Mouse (Mus musculus): ENCODE measurements around the gene H2afj. TPM values are rescaled to one million over a fixed set of nuclear protein-coding genes. Genes with fewer than 3 reads are reported as not detected.
A peak's percentile ranks its signal among the peaks of the same experiment; 100 is the strongest.

H2afj gene
- polyA plus RNA-seq, 1 experiment from 2014 or later, result 120 TPM

DNA sequence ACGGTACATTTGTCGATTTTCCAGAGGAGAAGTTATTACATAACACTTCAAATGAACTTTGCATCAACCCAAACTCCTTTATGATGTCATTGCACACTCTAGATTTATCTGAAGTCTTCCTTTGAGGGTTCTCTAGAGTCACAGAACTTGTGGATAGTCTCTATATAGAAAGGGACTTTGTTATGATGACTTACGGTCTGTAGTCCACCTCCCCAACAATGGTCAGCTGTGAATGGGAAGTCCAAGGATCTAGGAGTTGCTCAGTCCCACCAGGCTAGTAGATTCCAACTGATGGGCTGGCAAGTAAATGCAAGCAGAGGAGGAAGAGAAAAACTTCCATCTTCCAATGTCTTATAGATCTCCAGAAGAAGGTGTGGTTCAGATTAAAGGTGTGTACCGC, 20.6 kb downstream of the H2afj start:
- Histone ChIP-seq H3K27me3 (ENCODE audit: insufficient read depth, poor library complexity, severe bottlenecking) (no peaks in the 10 kb centered on the region), H3K36me3 (peaks cover 22% of the 10 kb centered on the region), H3K4me3 (peak overlapping the region; percentile 99), H3K27ac (peak overlapping the region; percentile 98), H3K9me3 (no peaks in the 10 kb centered on the region), H3K4me1 (replicated peaks) (peaks cover 14% of the 10 kb centered on the region)
- 33% methylated on average over 4 of the region's 4 CpGs for WGBS
- no peak for DNase-seq (ENCODE audit: low spot score)

DNA sequence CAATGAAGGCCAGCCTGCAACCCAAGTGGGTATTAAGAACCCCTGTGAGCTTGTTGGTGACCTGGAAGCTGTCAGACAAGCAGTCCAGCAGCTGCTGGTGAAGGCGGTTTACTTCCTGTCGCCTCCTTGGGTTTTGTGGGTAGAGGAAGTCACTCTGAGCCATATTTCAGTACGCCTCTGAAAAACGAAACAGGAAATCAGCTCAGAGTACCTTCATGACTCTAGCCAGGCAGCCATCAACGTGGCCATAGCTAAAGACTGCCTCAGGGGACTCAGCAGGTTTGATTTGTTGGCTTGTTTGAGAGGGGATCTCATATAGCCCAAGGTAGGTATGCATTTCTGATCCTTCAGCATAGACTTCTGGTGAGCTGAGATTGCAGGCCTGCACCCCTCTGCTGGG, 23.7 kb downstream of the H2afj start:
- 76% methylated on average over 5 of the region's 5 CpGs for WGBS
- Histone ChIP-seq H3K27ac (no peak overlapping the region), H3K4me3 (no peak overlapping the region), H3K9me3 (no peaks in the 10 kb centered on the region), H3K36me3 (no peaks in the 10 kb centered on the region), H3K27me3 (ENCODE audit: insufficient read depth, poor library complexity, severe bottlenecking) (no peaks in the 10 kb centered on the region), H3K4me1 (replicated peaks) (peaks cover 10% of the 10 kb centered on the region)
- DNase-seq (ENCODE audit: low spot score), result no peak

DNA sequence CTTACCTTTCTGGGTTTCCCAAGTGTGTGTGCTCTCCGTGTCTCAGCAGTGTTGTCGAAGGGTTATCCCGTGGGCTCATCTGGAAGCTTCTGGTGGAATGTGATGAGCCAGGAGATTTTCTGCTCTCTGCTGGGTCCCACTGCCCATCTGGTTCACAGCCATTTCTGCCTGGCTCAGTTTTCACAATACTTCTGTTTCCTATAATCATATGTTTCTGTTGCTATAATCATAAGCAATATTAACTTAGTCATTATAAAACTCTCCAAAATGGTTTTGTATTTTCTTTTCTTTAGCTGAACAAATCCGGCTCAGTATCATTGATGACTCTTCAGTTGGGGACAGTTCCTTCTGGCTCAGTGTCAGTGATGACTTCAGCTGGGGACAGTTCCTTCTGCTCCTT, 27.3 kb downstream of the H2afj start, which contains the start of gene Smco3:
Gene Smco3 (minus strand): TSS at position 101 of the 400 bp plus-strand sequence.
- no peaks in the 10 kb centered on the region for H3K27me3 ChIP-seq (ENCODE audit: insufficient read depth, poor library complexity, severe bottlenecking)
- no peak within 1 kb of the TSS for H3K27ac ChIP-seq
- WGBS, result 57% methylated on average over 4 of the region's 4 CpGs
- DNase-seq (ENCODE audit: low spot score), result no peak
- H3K4me1 ChIP-seq (replicated peaks), result no peaks in the 10 kb centered on the region
- no peaks in the 10 kb centered on the region for H3K36me3 ChIP-seq
- no peaks in the 10 kb centered on the region for H3K9me3 ChIP-seq
- H3K4me3 ChIP-seq, result no peak within 1 kb of the TSS

DNA sequence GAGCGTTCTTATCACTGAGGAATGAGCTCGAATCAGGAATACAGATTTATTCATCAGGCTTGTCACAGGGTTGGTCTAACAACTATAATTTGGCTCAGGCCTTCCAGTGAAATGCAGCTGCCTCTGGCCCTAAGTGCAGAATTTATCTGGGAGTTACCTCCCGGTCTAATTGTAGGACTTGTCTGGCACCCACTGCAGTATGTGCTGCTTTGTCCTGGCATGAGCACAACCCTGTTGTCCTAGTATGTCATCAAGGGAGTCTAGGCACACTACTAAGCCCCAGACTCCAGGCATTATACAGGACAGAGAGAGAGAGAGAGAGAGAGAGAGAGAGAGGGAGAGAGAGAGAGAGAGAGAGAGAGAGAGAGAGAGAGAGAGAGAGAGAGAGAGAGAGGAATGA, 29.3 kb downstream of the H2afj start:
- WGBS, result 84% methylated on average over 3 of the region's 3 CpGs
- Histone ChIP-seq H3K4me3 (no peak overlapping the region), H3K36me3 (no peaks in the 10 kb centered on the region), H3K27ac (no peak overlapping the region), H3K27me3 (ENCODE audit: insufficient read depth, poor library complexity, severe bottlenecking) (no peaks in the 10 kb centered on the region), H3K4me1 (replicated peaks) (no peaks in the 10 kb centered on the region), H3K9me3 (no peaks in the 10 kb centered on the region)
- no peak for DNase-seq (ENCODE audit: low spot score)

DNA sequence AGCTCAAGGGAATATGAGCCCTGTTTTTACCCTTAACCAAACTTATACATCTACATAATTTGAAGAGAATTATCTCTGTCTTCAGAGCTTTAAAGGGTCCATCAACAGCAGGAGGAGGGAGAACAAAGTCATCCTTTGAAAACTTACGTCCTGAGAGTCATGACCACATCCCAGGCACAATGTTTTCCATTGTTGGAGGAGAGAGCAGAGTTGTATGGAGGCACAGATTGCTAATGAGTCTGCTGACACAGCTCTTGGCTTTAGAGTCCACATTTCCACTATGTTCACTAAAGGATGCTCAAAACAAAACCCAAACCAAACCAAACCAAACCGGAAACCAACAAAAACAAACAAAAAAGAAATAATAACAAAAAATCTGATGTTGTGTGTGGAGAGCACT, 36.9 kb downstream of the H2afj start:
- no peak for DNase-seq (ENCODE audit: low spot score)
- Histone ChIP-seq H3K36me3 (no peaks in the 10 kb centered on the region), H3K27ac (no peak overlapping the region), H3K27me3 (ENCODE audit: insufficient read depth, poor library complexity, severe bottlenecking) (no peaks in the 10 kb centered on the region), H3K4me1 (replicated peaks) (no peaks in the 10 kb centered on the region), H3K9me3 (no peaks in the 10 kb centered on the region), H3K4me3 (no peak overlapping the region)
- 55% methylated on average over 2 of the region's 2 CpGs for WGBS

DNA sequence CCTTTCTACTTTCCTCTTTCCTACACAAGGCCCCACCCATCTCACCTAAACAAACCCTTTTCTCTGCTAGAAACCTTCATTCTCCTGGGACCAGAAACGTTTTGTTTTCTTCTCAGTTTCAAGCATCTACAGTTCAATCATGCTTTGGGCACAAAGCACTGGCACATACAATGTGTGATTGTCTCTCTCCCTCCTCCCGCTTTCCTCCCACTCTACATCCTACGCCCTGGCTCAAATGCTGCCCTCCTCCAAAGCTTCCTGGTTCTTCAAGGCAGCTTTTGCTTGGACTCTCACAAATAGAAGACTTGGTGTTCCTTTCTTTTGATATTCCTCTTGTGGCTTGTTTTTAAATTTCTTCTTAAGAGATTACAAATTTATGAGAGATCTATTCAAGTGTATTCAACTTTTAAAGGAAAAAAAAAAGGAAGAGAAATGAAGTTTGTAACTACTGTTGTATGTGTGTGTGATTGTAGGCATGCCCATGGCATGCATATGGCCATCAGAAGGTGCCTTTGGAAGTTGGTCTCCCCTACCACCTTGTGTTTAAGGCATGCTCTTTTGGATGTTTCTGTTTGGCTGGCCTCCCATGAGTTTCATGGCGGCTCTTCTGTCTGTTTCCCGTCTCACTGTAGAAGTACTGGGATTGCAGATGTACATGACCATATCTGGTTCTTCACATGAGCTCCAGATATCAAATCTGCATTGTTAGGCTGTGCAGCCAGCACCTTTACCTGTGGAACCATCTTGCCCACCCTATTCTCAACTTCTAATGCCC, 37.8 kb downstream of the H2afj start:
- 64% methylated on average over 5 of the region's 5 CpGs for WGBS
- no peaks in the 10 kb centered on the region for H3K36me3 ChIP-seq
- no peaks in the 10 kb centered on the region for H3K27me3 ChIP-seq (ENCODE audit: insufficient read depth, poor library complexity, severe bottlenecking)
- H3K27ac ChIP-seq, result no peak overlapping the region
- H3K9me3 ChIP-seq, result no peaks in the 10 kb centered on the region
- no peaks in the 10 kb centered on the region; the same call in 1 of the 2 replicates for H3K4me1 ChIP-seq (replicated peaks)
- no peak overlapping the region for H3K4me3 ChIP-seq
- no peak for DNase-seq (ENCODE audit: low spot score)

DNA sequence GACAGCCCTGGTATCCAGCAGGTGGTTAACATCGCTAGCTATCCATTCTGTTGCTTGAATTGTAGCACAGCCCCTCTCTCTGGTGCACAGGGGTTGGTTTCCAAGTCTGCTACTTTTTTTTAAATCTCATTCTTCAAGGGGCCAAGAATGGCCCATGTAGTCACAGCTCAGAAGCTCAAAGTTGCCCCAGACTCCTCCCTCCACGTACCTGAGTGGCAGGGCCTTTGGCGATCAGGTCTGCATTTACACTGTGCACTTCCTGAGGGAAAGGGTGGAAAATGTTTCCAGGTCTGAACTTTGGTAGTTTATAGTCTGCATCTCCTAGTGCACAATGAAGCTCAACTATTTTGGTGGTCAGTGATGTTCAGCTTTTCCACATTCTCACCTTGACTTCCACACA, 39.2 kb downstream of the H2afj start:
- DNase-seq (ENCODE audit: low spot score), result no peak
- H3K27ac ChIP-seq, result no peak overlapping the region
- no peaks in the 10 kb centered on the region for H3K27me3 ChIP-seq (ENCODE audit: insufficient read depth, poor library complexity, severe bottlenecking)
- H3K4me3 ChIP-seq, result no peak overlapping the region
- H3K4me1 ChIP-seq (replicated peaks), result no peaks in the 10 kb centered on the region; the same call in 1 of the 2 replicates
- 92% methylated on average over 3 of the region's 3 CpGs for WGBS
- H3K36me3 ChIP-seq, result no peaks in the 10 kb centered on the region
- no peaks in the 10 kb centered on the region for H3K9me3 ChIP-seq

DNA sequence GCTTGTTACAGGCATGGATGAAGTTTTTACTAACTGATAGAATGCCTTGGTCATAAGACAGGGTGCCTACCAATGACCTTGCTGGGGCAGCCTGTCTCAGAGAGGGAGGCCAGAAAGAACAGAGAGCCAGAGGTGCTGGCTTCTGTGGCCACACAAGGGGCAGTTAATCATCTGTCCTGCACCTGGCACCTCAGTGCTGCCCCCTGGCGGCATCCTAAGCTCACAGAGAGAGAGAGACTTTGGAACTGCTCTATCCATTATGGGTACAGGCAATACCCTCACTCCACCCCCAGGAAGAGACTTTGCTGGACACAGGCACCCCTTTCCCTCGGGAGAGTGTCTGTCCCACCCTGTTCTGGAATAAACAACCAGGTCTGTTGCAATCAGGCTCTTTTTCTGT, 39.7 kb downstream of the H2afj start:
- Histone ChIP-seq H3K36me3 (no peaks in the 10 kb centered on the region), H3K9me3 (no peaks in the 10 kb centered on the region), H3K27ac (no peak overlapping the region), H3K4me1 (replicated peaks) (peaks cover 3% of the 10 kb centered on the region; the same call in 1 of the 2 replicates), H3K27me3 (ENCODE audit: insufficient read depth, poor library complexity, severe bottlenecking) (no peaks in the 10 kb centered on the region), H3K4me3 (no peak overlapping the region)
- WGBS, result 26% methylated on average over 2 of the region's 2 CpGs
- peak; percentile 46 for DNase-seq (ENCODE audit: low spot score)

DNA sequence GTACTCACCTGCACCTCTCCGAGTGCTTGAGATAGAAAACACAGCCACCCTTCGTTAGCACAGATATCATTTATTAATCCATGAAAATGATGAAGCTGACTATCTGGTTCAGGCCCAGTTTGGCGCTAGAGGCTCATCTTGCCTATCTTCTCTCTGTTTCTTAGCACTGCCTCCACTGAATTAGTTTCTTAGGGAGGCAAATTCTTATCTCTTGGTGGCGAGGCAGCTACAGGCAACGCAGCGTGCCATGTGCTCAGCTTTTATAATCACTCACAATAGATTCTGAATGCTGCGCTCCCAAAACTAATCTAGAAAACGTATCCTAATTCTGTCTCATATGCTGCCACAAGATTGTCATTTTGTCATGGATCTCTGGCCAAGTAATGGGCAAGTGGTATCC, 40.4 kb downstream of the H2afj start:
- Histone ChIP-seq H3K27ac (no peak overlapping the region), H3K27me3 (ENCODE audit: insufficient read depth, poor library complexity, severe bottlenecking) (no peaks in the 10 kb centered on the region), H3K4me3 (no peak overlapping the region), H3K36me3 (no peaks in the 10 kb centered on the region), H3K4me1 (replicated peaks) (peaks cover 5% of the 10 kb centered on the region; the same call in 1 of the 2 replicates), H3K9me3 (no peaks in the 10 kb centered on the region)
- WGBS, result 94% methylated on average over 8 of the region's 8 CpGs
- no peak for DNase-seq (ENCODE audit: low spot score)

DNA sequence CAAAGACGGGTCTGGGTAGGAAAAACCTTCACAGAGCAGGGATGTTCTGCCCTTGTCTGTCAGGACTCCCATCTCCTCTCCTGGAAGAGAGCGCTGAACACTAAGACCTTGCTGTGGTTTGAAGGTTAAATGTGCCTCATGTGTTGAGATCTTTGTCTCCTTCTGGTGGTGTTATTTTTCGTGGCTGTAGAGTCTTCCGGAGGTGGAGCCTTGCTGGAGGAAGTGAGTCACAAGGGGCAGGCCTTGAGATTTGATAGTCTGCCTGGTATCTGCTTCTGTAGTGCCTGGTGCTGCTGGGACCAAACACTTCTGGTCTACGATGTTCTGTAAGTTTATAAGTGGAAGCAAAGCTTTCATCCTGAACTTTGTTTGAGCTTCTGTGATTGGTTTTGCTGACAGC, 40.9 kb downstream of the H2afj start:
- WGBS, result 88% methylated on average over 5 of the region's 5 CpGs
- Histone ChIP-seq H3K9me3 (no peaks in the 10 kb centered on the region), H3K27me3 (ENCODE audit: insufficient read depth, poor library complexity, severe bottlenecking) (no peaks in the 10 kb centered on the region), H3K36me3 (no peaks in the 10 kb centered on the region), H3K4me1 (replicated peaks) (peaks cover 5% of the 10 kb centered on the region; the same call in 1 of the 2 replicates), H3K4me3 (no peak overlapping the region), H3K27ac (no peak overlapping the region)
- no peak for DNase-seq (ENCODE audit: low spot score)

DNA sequence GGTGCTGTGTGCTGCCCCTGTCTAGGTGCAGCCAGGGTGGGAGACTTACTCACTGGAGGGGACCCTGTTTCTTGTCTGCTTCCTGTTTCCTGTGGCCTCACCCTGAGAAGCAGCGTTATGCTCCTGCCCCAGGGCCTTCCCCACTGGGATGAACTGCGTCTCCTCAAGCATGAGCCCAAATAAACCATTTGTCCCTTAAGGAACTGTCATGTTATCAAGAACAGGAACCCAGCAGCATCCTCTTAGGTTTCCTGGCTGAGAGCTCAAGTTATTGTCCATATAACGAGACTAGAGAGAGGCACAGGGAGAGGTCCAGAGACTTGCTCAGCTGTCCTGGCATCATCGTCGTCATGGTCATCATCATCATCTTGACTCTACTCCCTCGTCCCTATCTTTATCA, 42.2 kb downstream of the H2afj start:
- WGBS, result 81% methylated on average over 6 of the region's 6 CpGs
- H3K4me3 ChIP-seq, result no peak overlapping the region
- DNase-seq (ENCODE audit: low spot score), result no peak
- H3K27ac ChIP-seq, result no peak overlapping the region
- H3K36me3 ChIP-seq, result no peaks in the 10 kb centered on the region
- no peaks in the 10 kb centered on the region for H3K9me3 ChIP-seq
- peaks cover 5% of the 10 kb centered on the region; the same call in 1 of the 2 replicates for H3K4me1 ChIP-seq (replicated peaks)
- no peaks in the 10 kb centered on the region for H3K27me3 ChIP-seq (ENCODE audit: insufficient read depth, poor library complexity, severe bottlenecking)

DNA sequence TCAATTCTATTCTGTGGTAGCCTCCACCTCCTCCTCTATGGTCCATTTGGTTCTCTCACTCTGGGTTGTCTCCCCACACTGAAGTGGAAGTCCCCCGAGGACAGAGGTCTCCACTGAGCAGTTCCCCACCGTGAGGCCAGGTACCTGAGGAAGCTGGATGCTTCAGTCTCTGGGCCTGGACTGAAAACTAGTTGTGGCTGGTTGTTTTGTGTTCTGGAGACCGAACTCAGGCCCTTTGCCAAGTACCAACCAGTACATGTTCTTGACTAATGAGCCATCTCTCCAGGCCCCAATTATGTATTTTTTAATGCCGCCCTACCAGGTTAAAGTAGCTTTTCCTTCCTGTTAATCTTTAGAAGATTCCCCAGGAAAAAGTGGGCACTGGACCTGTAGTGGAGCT, 44.3 kb downstream of the H2afj start:
- WGBS, result 87% methylated on average over 4 of the region's 4 CpGs
- no peak overlapping the region for H3K4me3 ChIP-seq
- H3K9me3 ChIP-seq, result no peaks in the 10 kb centered on the region
- H3K27ac ChIP-seq, result 0 out of 2 replicates have a peak overlapping the region, but pooled peaks have one; percentile 53
- no peak for DNase-seq (ENCODE audit: low spot score)
- no peaks in the 10 kb centered on the region for H3K36me3 ChIP-seq
- H3K27me3 ChIP-seq (ENCODE audit: insufficient read depth, poor library complexity, severe bottlenecking), result no peaks in the 10 kb centered on the region
- H3K4me1 ChIP-seq (replicated peaks), result peaks cover 6% of the 10 kb centered on the region; the same call in 1 of the 2 replicates

DNA sequence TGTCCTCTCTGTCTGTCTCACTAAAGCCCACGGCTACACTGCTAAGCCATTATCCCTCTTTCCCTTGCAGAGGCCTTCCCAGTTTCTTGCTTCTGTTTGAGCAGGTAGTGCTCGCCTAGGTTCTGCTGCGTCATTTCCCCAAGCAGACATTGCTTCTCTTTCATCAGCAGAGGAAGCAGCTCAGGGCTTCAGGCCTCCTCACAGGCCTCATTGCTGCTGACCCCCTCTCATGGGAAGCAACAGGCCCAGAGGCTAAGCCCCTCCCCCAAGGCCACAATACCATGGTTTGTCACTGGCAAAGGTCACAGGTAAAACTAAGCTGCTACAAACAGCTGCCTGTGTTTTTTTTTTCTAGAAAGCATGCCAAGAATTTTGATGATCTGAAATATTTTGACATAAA, 44.7 kb downstream of the H2afj start:
- Histone ChIP-seq H3K27me3 (ENCODE audit: insufficient read depth, poor library complexity, severe bottlenecking) (no peaks in the 10 kb centered on the region), H3K4me1 (replicated peaks) (peaks cover 10% of the 10 kb centered on the region; the same call in 1 of the 2 replicates), H3K27ac (0 out of 2 replicates have a peak overlapping the region, but pooled peaks have one; percentile 53), H3K4me3 (no peak overlapping the region), H3K36me3 (no peaks in the 10 kb centered on the region), H3K9me3 (no peaks in the 10 kb centered on the region)
- WGBS, result 62% methylated on average over 3 of the region's 3 CpGs
- DNase-seq (ENCODE audit: low spot score), result peak; percentile 22

All from hindbrain, embryonic 10.5 days (tissue).